Mouse (Mus musculus) testis, postnatal 14 days (tissue): ENCODE measurements at regions not wholly inside any gene's neighbourhood (a gene's known extent, or its start where the extent isn't known, plus 50 kb on each side); places are given as distances from the start of the nearest gene placed in this dataset.

Source experiments
- DNase-seq: peaks from one replicate; pipeline ENCODE4 v3.0.0; 2021; ENCODE audit warnings: low spot score

- DNase-seq = peak; percentile 2
Observed at GRCm38 (mm10) chr6:47745856-47746255, 67.4 kb downstream of the Pdia4 start.

DNA sequence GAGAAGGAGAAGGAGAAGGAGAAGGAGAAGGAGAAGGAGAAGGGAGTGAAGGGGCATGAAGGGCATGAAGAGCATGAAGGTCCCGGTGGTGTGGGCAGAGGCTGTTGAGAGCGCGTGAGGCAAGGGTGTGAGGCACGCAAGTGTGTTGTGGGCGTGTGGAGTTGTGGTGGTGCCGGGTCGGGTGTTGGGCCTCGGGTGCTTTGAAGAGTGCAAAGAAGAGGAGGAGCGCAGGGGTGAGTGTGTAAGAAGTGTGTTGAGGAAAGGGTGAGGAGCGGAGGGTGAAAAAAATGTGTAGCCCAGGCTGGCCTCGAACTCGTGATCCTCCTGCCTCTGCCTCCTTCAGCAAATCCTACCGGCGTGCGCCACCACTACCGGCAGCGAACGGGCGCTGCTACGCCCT, 69.4 kb downstream of the Pdia4 start:
- DNase-seq = peak; percentile 5

GRCm38 (mm10) chr6:47740216-47740615, 73.0 kb downstream of the Pdia4 start:
- peak; percentile 3 for DNase-seq

GRCm38 (mm10) chr6:47739696-47740095, 73.5 kb downstream of the Pdia4 start:
- DNase-seq = peak; percentile 26

DNA sequence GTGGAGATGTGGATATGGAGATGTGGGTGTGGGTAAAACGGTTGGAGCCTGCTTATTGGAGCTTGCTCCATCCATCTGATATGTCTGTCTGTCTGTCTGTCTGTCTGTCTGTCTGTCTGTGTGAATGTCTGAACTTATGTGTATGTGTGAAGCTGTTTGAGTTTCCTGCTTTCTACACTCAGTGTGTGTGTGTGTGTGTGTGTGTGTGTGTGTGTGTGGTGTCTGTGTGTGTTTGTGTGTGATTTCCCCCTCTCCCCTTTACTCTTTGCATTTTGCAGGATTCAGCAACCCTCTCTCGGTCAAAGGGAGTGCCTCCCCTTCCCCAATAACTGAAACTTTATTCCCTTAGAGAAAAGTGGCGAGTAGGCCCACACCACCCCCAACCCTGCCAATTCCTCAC, 75.3 kb downstream of the Pdia4 start:
- DNase-seq = peak; percentile 2
